ENCODE assay signal across 18 mouse cellular contexts in the genomic region with DNA sequence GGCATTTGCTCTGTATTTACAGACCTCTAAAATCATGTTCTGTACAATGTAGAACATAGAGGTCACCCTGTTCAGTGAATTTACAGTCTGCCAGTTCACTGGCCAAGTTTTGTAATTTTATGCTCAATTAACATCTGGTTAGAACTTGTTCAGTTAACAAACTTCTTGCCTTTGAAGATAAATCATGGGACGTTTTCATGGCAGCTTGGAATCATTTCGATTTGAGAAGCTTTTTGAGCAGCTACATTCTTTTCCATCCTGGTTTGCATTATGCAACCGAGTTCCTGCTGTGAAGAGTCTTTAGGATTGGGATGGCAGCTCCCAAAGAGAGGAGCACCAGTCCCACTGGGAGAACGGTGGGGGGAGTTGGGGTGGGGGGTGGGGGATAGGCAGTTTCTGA.
A peak's percentile ranks its signal among the peaks of the same experiment; 100 is the strongest.
DNase-seq lines count a peak whose midpoint lies in the region; ATAC-seq lines count a peak whose summit lies in the region.
"Had no signal": no experiment of that assay in that cellular context is flagged by ENCODE, and none has a peak within 500 bp of the region (broad histone marks: within the 10 kb centered on the region; RNA-seq: fewer than 3 reads in every experiment).

No protein-coding gene starts in this region.

- no peaks in the 10 kb centered on the region for H3K27me3 ChIP-seq in kidney, embryonic 14.5 days (ENCODE audit: control insufficient read depth, insufficient read depth, low read length)
- H3K27me3 ChIP-seq: neural tube, embryonic 12.5 days had no signal

- no peak for DNase-seq in kidney, adult 18-20 months
- DNase-seq in Muller cell, postnatal 12 days (ENCODE audit: inconsistent ontology term): peak; percentile 63
- peak; percentile 51 for DNase-seq in embryo, embryonic 10 days (ENCODE audit: low spot score)
- peak; percentile 21 for DNase-seq in kidney, postnatal 14 days
- DNase-seq in frontal cortex, adult 2 months (ENCODE audit: extremely low spot score in 1 of 2, low spot score in 1 of 2): no peak
- DNase-seq in cerebellum, postnatal 10 days: no peak
- DNase-seq: cerebellum, postnatal 36 days; gastrocnemius, postnatal 25 days; heart, postnatal 10 days; lung, adult 18-20 months; right cerebral cortex, postnatal 25 days had no signal

- H3K27ac ChIP-seq in kidney, embryonic 14.5 days (ENCODE audit: low read depth, low read length): no peak overlapping the region
- H3K27ac ChIP-seq: heart, embryonic 10.5 days; hindbrain, embryonic 15.5 days; neural tube, embryonic 12.5 days; stomach, postnatal 0 days had no signal

- H3K9ac ChIP-seq in kidney, embryonic 14.5 days (ENCODE audit: low read depth, low read length): no peak overlapping the region
- H3K9ac ChIP-seq: hindbrain, embryonic 15.5 days; neural tube, embryonic 12.5 days had no signal

- H3K9me3 ChIP-seq in kidney, embryonic 14.5 days (ENCODE audit: control insufficient read depth, low read length): no peaks in the 10 kb centered on the region
- H3K9me3 ChIP-seq: heart, embryonic 10.5 days; hindbrain, embryonic 15.5 days; neural tube, embryonic 12.5 days had no signal

- peak; percentile 55; the same call in 1 of the 2 replicates for ATAC-seq in kidney, embryonic 14.5 days (ENCODE audit: low FRiP score, low TSS enrichment)
- ATAC-seq: forebrain, embryonic 16.5 days; intestine, postnatal 0 days had no signal

- no peak overlapping the region for H3K4me2 ChIP-seq in kidney, embryonic 14.5 days (replicated peaks; ENCODE audit: low read depth, low read length)
- H3K4me2 ChIP-seq: hindbrain, embryonic 15.5 days; neural tube, embryonic 12.5 days had no signal

- H3K4me3 ChIP-seq in kidney, embryonic 14.5 days (ENCODE audit: low read length): no peak overlapping the region
- H3K4me3 ChIP-seq: heart, embryonic 10.5 days; hindbrain, embryonic 15.5 days; neural tube, embryonic 12.5 days had no signal

- H3K36me3 ChIP-seq in kidney, embryonic 14.5 days (ENCODE audit: control insufficient read depth, insufficient read depth, low read length): no peaks in the 10 kb centered on the region
- H3K36me3 ChIP-seq: heart, embryonic 10.5 days; hindbrain, embryonic 15.5 days; neural tube, embryonic 12.5 days had no signal

- WGBS in kidney, embryonic 14.5 days: 12% methylated on average over 4 of the region's 4 CpGs

- no peaks in the 10 kb centered on the region for H3K4me1 ChIP-seq in kidney, embryonic 14.5 days (ENCODE audit: control insufficient read depth, insufficient read depth, low read length)
- H3K4me1 ChIP-seq: heart, embryonic 10.5 days; hindbrain, embryonic 15.5 days; neural tube, embryonic 12.5 days had no signal

Comparison
In these comparisons a context has a peak if more than half of its experiments do, and no peak if none do; other contexts are left out.
1. DNase-seq: peak in Muller cell, postnatal 12 days (single experiment), embryo, embryonic 10 days (single experiment) and kidney, postnatal 14 days (single experiment); none in kidney, adult 18-20 months (single experiment), frontal cortex, adult 2 months (0 of 2) and cerebellum, postnatal 10 days (0 of 2).